Mouse (Mus musculus) brain, embryonic 14.5 days (tissue): ENCODE measurements at regions not wholly inside any gene's neighbourhood (a gene's known extent, or its start where the extent isn't known, plus 50 kb on each side); places are given as distances from the start of the nearest gene placed in this dataset.

ENCODE experiments used
- CTCF ChIP-seq: fragments of 200-500 bp; IDR thresholded peaks from 2 replicates; pipeline ENCODE4 v1.5.1; 2012; ENCODE audit warnings: inconsistent platforms, mild to moderate bottlenecking, moderate library complexity, borderline replicate concordance; ENCODE audit not compliant: insufficient read depth, insufficient read length; ENCODE audit errors: extremely low read depth
- POLR2A ChIP-seq: fragments of 200-500 bp; IDR thresholded peaks from 2 replicates; pipeline ENCODE4 v1.6.1; 2012; ENCODE audit warnings: mild to moderate bottlenecking, inconsistent platforms, borderline replicate concordance; ENCODE audit not compliant: poor library complexity, insufficient read depth, insufficient read length, severe bottlenecking; ENCODE audit errors: extremely low read depth

GRCm38 (mm10) chr6:17186604-17187003 lies 94.4 kb upstream of the Cav2 start:
- TF ChIP-seq POLR2A, result no peak
- no peak for TF ChIP-seq CTCF
